Mouse (Mus musculus): Measurements from ENCODE around the gene Slc31a2. TPM values are rescaled to one million over a fixed set of nuclear protein-coding genes. Genes with fewer than 3 reads are reported as not detected.

Gene Slc31a2
- total and polyA plus RNA-seq, 3 experiments: 0.08 to 0.25 TPM; not detected in 1

GRCm38 (mm10) chr4:62250896-62251544 lies 11.3 kb upstream of the Slc31a2 start:
- Histone ChIP-seq H3K4me1 (ENCODE audit: control insufficient read depth in 1 of 2, insufficient read depth in 2 of 2, low read length in 2 of 2) (no peaks in the 10 kb centered on the region), H3K27ac (ENCODE audit: control insufficient read depth, low read depth, low read length) (no peak overlapping the region), H3K79me2 (ENCODE audit: control insufficient read depth, insufficient read depth, low read length, poor library complexity) (no peaks in the 10 kb centered on the region), H3K27me3 (ENCODE audit: control insufficient read depth in 1 of 2, insufficient read depth in 2 of 2, low read length in 2 of 2) (no peaks in the 10 kb centered on the region), H3K9ac (ENCODE audit: control insufficient read depth, low read depth, low read length, poor library complexity, severe bottlenecking) (no peak overlapping the region), H3K9me3 (replicated peaks; ENCODE audit: insufficient read depth, low read length) (no peaks in the 10 kb centered on the region), H3K36me3 (ENCODE audit: control insufficient read depth in 1 of 2, insufficient read depth in 2 of 2, low read length in 2 of 2) (no peaks in the 10 kb centered on the region), H3K4me3 (ENCODE audit: control insufficient read depth in 1 of 2, insufficient read depth in 1 of 2, low read depth in 2 of 2, low read length in 2 of 2) (no peak overlapping the region)
- TF ChIP-seq CTCF (IDR thresholded peaks at IDR 0.05 in 2 of 3, conservative IDR thresholded peaks at IDR 0.05 in 1 of 3; ENCODE audit: control insufficient read depth in 1 of 3, insufficient read depth in 1 of 3, low read depth in 2 of 3, low read length in 3 of 3, poor library complexity in 1 of 3, severe bottlenecking in 1 of 3) (peak in 1 of 3 experiments; percentile 7; a peak in 1 of 6 replicates), ETS1 (IDR thresholded peaks at IDR 0.05; ENCODE audit: low read depth, low read length) (no peak), MAZ (IDR thresholded peaks at IDR 0.05; ENCODE audit: low read depth, low read length) (no peak)
- no peak for DNase-seq (ENCODE audit: low read depth, low spot score)

GRCm38 (mm10) chr4:62251776-62252175 lies 10.6 kb upstream of the Slc31a2 start:
- Histone ChIP-seq H3K27ac (ENCODE audit: control insufficient read depth, low read depth, low read length) (no peak overlapping the region), H3K9ac (ENCODE audit: control insufficient read depth, low read depth, low read length, poor library complexity, severe bottlenecking) (no peak overlapping the region), H3K4me1 (ENCODE audit: control insufficient read depth in 1 of 2, insufficient read depth in 2 of 2, low read length in 2 of 2) (no peaks in the 10 kb centered on the region), H3K79me2 (ENCODE audit: control insufficient read depth, insufficient read depth, low read length, poor library complexity) (no peaks in the 10 kb centered on the region), H3K27me3 (ENCODE audit: control insufficient read depth in 1 of 2, insufficient read depth in 2 of 2, low read length in 2 of 2) (no peaks in the 10 kb centered on the region), H3K4me3 (ENCODE audit: control insufficient read depth in 1 of 2, insufficient read depth in 1 of 2, low read depth in 2 of 2, low read length in 2 of 2) (no peak overlapping the region), H3K9me3 (replicated peaks; ENCODE audit: insufficient read depth, low read length) (no peaks in the 10 kb centered on the region), H3K36me3 (ENCODE audit: control insufficient read depth in 1 of 2, insufficient read depth in 2 of 2, low read length in 2 of 2) (no peaks in the 10 kb centered on the region)
- TF ChIP-seq RCOR1 (IDR thresholded peaks at IDR 0.05; ENCODE audit: low read depth, low read length) (no peak), NRF1 (IDR thresholded peaks at IDR 0.05; ENCODE audit: insufficient read depth, low read depth, low read length, poor library complexity, severe bottlenecking) (no peak), GATA1 (IDR thresholded peaks at IDR 0.05; ENCODE audit: low read depth, low read length) (no peak), POLR2AphosphoS2 (IDR thresholded peaks at IDR 0.05; ENCODE audit: low read length) (no peak), USF2 (IDR thresholded peaks at IDR 0.05; ENCODE audit: borderline replicate concordance in 1 of 2, insufficient read depth in 1 of 2, low read depth in 1 of 2, low read length in 2 of 2) (no peak), EP300 (IDR thresholded peaks at IDR 0.05; ENCODE audit: low read depth in 1 of 2, low read length in 2 of 2) (no peak), ZNF384 (IDR thresholded peaks at IDR 0.05; ENCODE audit: low read depth, low read length) (no peak), MAX (IDR thresholded peaks at IDR 0.05; ENCODE audit: low read length) (no peak), POLR2A (IDR thresholded peaks at IDR 0.05; ENCODE audit: control insufficient read depth in 1 of 2, insufficient read depth in 1 of 2, low read depth in 1 of 2, low read length in 2 of 2, poor library complexity in 1 of 2) (no peak), UBTF (IDR thresholded peaks at IDR 0.05; ENCODE audit: borderline replicate concordance, insufficient read depth, low read depth, low read length) (no peak), MAFK (IDR thresholded peaks at IDR 0.05; ENCODE audit: borderline replicate concordance, low read depth, low read length) (no peak), MEF2A (IDR thresholded peaks at IDR 0.05; ENCODE audit: extremely low read depth, insufficient replicate concordance, low read depth, low read length, poor library complexity, severe bottlenecking) (no peak), BHLHE40 (IDR thresholded peaks at IDR 0.05; ENCODE audit: borderline replicate concordance, low read depth, low read length) (no peak), KAT2A (conservative IDR thresholded peaks at IDR 0.05; ENCODE audit: low read depth, low read length) (no peak), ETS1 (IDR thresholded peaks at IDR 0.05; ENCODE audit: low read depth, low read length) (no peak), GABPA (IDR thresholded peaks at IDR 0.05; ENCODE audit: low read depth, low read length) (no peak), ZMIZ1 (IDR thresholded peaks at IDR 0.05; ENCODE audit: low read depth, low read length) (no peak), RAD21 (IDR thresholded peaks at IDR 0.05; ENCODE audit: low read depth, low read length) (no peak)
- no peak for DNase-seq (ENCODE audit: low read depth, low spot score)
